Mouse (Mus musculus) thymus, adult 2 months (tissue): ENCODE measurements around the gene Slc13a5.

ENCODE experiments used
- CTCF ChIP-seq: fragments of 200-500 bp; IDR thresholded peaks from 2 replicates; pipeline ENCODE4 v1.5.1; 2012; ENCODE audit warnings: mild to moderate bottlenecking, control low read depth, low read length, moderate library complexity, borderline replicate concordance; ENCODE audit not compliant: control insufficient read depth, poor library complexity, insufficient read depth; ENCODE audit errors: extremely low read depth
- POLR2A ChIP-seq: fragments of 200-500 bp; IDR thresholded peaks from 2 replicates; pipeline ENCODE4 v1.6.1; 2012; ENCODE audit warnings: mild to moderate bottlenecking, low read length, control low read depth, moderate library complexity; ENCODE audit not compliant: control insufficient read depth, poor library complexity, insufficient read depth; ENCODE audit errors: extremely low read depth

DNA sequence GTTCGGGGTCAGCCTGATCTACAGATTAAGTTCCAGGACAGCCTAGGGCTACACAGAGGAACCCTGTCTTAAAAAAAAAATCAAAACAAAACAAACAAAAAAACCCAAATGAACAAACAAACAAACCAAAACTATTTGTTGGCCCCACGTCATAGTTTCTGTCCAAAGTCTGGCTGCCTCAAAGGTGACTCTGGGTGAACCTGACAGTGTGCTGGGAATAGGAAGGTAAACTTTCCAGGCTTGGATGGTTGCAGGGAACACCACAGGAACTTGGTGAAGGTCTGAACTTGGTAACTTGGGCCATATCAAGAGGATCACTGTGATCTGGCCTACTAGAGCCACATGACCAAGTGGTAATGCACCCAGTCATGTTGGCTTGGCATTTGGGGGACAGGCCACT, 10.6 kb downstream of the Slc13a5 start:
- TF ChIP-seq POLR2A (no peak), CTCF (no peak)
